Mouse (Mus musculus): ENCODE measurements around the gene Trim46.

DNA sequence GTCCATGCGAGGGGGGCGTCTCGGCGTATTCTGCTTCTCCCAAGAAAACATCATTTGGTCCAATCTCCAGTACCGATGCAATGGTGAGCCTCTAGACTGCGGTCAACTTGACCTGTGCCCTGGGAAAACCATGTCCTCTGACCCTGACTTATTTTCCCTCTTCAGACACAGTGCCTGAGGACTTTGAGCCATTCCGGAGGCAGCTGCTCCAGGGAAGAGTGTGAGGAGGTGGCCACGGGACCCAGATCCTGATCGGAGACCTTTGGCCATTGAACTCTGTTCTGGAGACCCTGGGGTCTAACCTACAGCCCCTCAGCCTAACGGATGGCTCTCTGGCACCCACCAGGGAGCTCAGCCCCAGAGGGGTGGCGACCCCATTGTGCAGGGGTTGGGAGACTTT, 19.7 kb downstream of the Trim46 start:
- no peak for TF ChIP-seq CTCF (IDR thresholded peaks at IDR 0.05; ENCODE audit: low read depth, low read length)
- TF ChIP-seq TAL1 (conservative IDR thresholded peaks at IDR 0.05; ENCODE audit: low read depth, low read length): no peak
- no peak for TF ChIP-seq POLR2AphosphoS5 (IDR thresholded peaks at IDR 0.05; ENCODE audit: insufficient replicate concordance, low read depth, low read length)

All from G1E (cell line).